Mouse (Mus musculus) left cerebral cortex, postnatal 36 days (tissue): ENCODE measurements around the gene Mak. TPM values are rescaled to one million over a fixed set of nuclear protein-coding genes. Genes with fewer than 3 reads are reported as not detected.

ENCODE experiments used
- DNase-seq, 2 experiments: peaks; one replicate each; pipeline ENCODE4 v3.0.0; 2021 to 2022; ENCODE audit warnings: low spot score in 2 of 2, mixed read lengths in 1 of 2
- intact Hi-C: fragments of 180-260 bp; cut with DNase I; formaldehyde crosslinking; loops from one replicate; pipeline ENCODE4 v1.15.1; 2025
- total RNA-seq, 2 experiments: library from RNA; stranded (reverse); gene quantifications; 2 replicates each; pipeline ENCODE4 v1.2.3; 2021

Gene Mak
- total RNA-seq, 2 experiments from 2014 or later, result 2.4 to 3.1 TPM

DNA sequence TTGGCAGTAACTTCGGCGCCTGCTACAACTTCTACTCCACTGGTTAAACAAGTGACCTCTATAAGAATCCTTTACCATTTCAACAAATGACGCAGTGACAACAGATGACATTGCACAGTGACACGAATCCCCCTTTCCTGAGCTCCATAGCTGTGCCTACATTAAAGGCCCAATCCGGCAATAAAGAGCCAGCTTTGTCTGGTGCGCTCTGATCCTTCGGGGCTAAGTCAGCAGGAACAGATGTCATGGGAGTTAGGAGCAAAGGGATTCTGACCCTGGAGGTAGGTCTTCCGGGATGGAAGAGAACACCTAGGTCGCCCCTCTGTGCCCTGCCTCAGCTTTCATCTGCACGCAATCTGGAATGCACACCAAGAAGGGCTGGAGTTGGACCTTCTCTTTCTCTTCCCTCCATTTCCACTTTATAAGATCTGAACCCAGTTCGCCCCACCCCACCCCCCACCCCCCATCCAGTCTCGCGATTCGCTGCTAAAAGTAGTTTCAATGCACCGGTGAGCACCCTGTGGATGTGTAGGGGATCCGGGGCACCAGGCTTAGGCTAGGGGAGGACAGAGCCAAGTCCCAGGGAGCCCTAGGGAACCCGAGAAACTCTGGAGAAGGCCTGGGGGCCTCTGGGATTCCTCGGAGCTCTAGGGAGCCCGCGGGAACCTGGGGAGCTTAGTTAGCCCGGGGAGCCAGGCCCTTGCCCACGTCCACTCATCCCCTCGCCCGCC is 651 bp downstream of the Mak start:
- DNase-seq, result no peak
- intact Hi-C loops, result no loop called here

DNA sequence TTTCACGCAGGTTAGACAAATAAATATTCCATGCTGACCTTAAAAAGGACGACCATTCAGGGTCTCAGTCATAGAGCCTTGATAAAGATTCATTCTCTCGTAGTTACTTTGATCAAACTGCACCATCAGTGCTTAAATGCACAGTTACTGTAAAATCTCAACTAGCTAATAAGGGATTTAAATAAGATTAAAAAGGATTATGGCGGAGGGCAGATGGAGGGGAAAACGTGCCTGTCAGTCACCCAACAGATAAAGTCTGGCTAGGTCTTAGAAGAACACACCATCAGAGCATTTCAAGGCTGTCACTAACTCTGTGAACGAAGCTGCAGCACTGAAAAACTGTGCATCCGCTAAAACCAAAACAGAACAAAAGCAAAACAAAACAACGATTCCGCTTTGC is 1.6 kb downstream of the Mak start:
- DNase-seq, result no peak
- intact Hi-C loops, result no loop called here

DNA sequence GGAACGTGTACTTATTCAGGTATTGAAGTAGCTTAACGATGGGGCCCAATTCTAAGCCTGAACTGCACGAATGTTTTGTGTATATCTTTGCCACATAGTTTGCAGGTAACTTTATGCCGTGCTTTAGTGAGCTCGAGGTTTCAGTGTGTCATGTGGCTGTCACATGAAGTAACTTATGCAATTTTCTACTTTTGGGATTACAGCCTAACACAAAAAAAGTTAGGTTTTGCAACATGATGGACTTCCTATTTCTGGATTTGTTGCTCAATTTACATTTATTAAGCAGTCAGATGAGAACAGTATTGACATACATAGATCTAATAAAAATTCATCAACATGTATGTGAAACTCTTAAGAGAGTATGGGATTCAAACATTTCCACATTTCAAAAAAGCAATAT is 5.7 kb downstream of the Mak start:
- intact Hi-C loops, result no loop called here
- DNase-seq, result no peak

DNA sequence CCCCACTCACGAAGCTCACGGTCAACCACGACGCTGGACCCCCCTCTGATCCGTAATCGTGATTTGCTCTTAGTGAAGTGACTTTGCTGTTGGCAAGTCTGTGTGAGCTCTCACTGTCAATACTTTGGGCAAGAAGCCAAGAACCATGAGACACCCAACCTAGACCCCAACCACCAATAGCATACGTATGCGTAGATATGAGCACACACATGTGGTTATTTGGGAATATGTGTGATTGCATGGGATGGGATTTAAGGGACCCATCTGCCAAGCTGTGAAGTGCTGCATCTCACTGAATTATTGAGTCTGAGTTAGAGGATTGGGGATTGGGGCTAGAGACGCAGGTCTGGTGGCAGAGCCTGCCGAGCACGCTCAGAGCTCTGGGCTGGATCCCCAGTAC is 7.9 kb downstream of the Mak start:
- intact Hi-C loops, result no loop called here
- DNase-seq, result no peak

DNA sequence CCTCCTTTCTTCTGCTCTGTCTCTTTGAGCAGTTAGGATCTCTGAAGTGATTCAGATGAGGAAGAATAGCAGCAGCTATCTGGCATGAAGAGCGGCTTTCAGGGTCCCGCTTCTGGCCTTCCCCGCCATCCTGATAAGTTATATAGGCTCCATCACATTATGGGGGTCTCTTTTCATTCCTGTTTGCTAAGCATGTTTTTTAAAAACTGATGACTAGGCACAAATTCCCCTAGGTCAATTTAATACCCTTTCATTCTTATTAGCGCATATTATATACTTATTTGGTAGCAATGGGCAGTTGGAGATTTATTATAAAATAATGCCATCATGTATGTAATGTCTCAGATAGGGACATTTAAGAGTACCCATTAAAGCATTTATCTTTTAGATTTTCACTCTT is 11.9 kb downstream of the Mak start:
- intact Hi-C loops, result no loop called here

DNA sequence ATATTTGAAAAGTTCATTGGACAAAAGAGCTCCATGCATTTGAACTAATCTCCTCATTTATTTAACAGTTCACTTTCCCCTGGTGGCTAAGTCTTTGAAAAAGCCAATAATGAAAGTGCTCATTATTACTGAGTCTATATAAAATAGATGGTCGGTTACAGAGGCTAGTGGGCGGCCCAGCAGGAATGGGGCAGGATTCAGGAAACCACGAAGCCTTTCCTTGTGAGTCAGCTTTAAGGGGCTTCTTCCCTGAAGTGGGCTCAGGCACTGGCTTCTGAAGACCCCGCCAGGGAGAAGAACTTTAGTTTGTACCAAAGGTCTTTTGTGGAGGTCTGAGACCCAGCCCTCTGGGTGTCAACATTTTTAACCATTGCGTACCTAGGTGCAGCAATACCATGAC is 27.5 kb downstream of the Mak start:
- intact Hi-C loops, result no loop called here
- no peak for DNase-seq

More for the DNA sequence above, 11.9 kb downstream of the Mak start:
- DNase-seq, result no peak

DNA sequence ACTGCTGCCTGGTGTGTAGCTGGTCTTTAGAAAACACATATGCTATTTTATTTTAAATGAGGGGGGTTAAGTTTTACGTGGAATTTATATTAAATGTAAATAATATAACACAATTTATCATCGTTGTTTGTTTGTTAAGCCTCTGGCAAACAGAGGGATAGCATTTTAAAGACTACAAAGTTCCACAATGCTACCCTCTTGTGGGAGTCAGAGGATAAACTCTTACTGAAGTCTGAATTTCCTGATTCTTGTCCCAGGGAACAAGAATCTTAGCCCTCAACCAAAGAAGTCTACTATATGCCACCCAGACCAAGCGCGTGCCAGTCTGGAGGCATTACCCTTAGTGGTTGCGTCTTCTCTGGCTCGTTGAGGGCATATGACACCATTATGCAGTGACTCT is 32.2 kb downstream of the Mak start:
- DNase-seq, result no peak
- intact Hi-C loops, result no loop called here

DNA sequence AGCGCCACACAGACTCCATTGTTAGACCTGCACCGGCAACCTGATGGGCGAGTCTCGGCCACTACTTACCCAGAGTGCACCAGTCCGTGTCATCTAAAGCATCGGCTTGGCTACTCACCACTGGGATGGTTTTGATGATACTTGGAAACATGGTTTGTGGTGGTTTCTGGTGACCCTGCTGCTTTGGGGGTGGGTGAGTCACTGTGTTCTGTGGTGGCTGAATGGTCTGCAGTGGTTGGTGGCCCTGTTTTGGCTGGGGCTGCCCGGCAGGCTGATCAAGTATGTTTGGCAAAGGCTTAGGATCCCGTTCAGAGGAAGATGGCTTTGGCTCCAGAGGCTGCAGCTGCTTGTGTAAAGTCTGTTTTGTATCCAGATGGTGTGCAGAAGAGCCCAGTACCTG is 33.6 kb downstream of the Mak start:
- DNase-seq, result no peak
- intact Hi-C loops, result no loop called here

DNA sequence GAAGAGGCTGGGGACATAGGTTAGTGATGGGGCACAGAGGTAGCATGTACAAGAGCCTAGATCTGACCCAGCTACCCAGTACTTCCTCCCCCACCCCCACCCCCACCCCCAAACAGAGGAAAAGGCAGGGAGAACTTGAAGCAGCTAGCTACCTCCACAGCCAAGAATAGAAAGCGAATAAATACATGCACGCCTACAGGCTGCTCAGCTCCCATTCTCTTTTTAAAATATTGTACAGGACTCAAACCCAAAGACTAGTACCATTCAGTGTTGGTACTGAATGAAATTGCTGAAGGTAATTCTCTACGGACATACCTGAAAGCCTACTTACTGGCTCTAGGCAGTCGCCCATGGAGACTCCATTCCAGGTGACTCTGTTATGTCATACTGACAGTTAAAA is 37.0 kb downstream of the Mak start:
- intact Hi-C loops, result no loop called here
- DNase-seq, result no peak

DNA sequence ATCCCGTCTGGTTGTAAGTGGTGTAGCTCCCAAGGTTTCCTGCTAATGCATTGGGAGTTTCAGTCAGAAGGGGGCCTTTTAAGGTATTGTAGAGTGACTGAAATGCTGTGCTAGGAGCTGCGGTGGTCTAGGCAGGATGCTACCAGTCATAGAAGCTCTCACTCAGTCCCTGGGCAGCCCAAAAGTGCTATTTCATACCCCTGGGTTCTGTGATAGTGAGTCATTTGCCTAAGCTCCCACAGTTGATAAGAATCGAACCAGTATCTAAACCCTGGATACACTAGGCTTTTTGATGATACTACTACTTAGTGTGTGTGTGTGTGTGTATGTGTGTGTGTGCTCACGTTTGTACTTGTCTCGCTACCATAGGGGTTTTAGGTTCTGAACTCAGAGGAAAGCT is 49.4 kb downstream of the Mak start:
- no peak for DNase-seq
- intact Hi-C loops, result no loop called here

DNA sequence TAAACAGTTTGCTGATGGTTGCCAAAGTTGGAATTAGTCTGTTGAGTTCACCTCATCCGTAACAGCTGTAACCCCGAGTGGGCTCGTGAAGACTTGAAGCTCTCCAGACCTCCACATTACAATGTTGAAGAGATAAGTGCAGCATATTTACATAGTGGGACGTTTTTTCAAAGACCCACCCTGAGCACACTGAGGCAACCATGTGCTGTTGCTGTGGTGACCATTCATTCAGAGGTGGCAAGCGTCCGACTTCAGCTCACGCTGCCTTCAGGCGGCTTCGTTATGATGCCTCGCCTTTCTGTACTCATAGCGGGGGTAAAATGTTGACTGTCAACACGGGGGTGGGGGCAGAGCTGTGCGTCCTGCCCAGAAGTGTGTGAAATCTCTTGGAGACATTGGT is 57.4 kb downstream of the Mak start:
- intact Hi-C loops, result no loop called here
- no peak for DNase-seq

DNA sequence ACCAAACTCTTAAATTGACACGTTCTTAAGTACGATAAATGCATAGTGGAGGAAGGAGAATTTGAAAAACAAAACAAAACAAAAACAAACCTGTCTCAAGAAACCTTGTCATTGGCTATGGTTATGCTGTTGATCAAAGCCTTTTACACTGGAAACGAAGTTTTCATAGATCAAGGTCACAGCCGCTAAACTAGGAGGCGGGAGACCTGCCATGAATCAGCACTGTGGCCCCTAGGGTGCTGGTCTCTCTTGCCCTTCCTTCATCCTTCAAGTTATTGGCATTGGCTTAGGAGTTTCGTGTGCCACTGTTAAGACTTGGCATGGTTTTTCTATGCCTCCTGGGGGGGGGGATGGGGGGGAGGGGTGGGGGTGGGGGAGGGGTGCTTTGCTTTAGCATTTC is 57.9 kb downstream of the Mak start:
- intact Hi-C loops, result no loop called here

DNA sequence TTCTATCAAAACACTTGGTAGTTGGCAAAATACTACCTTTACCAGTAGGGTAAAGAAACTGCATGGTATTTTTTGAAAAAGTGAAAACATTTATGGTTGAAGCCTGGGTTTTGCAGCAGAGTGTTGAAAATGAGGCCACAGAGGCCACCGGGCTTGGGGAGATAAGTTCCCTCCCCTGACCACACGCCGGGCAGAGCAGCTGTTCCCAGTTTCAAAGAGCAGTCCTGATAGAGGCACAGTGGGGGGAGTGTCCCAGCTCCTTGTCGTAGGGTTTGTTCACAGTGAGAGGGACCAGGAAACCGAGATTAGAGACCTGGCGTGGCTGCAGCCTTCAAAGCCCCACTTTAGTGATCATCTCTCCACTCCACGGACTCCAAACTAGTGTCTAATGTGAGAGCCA is 59.0 kb downstream of the Mak start:
- intact Hi-C loops, result no loop called here
- DNase-seq, result no peak

More for the DNA sequence above, 57.9 kb downstream of the Mak start:
- no peak for DNase-seq

DNA sequence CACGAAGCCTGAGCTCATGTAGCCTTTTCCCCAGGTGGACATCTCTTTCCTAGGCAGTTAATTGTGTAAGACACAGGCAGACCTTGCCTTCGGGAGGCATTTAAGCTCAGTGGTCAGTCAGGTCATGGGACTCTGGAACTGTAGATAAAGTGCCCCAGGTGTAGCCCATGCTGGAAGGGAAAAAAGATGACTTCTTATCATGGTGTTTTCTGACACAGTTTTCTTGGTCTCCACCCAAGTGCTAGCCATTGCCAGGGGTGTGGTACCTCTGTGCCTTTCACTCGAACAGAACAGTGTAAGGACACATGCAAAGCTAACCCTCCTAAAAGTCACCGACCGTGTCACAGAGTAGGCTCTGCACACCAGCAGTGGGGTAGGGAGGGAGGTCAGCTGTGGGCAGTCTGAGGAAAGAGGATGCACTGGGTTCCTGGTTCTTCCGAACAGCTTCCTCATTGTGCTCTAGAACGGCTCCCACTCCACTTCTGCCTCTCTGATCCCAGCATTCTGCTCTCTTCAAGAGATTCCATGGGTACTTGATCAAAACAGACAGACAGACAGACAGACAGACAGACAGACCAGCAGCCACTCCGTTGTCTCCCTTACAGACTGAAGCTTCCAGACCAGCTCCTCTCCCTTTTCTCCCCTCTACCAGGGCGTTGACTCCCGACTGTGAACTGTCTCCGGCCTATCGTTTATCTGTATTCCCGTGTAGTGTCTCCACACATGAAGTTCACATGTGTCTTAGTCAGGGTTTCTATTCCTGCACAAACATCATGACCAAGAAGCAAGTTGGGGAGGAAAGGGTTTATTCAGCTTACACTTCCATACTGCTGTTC is 60.5 kb downstream of the Mak start:
- no peak for DNase-seq
- intact Hi-C loops, result no loop called here

DNA sequence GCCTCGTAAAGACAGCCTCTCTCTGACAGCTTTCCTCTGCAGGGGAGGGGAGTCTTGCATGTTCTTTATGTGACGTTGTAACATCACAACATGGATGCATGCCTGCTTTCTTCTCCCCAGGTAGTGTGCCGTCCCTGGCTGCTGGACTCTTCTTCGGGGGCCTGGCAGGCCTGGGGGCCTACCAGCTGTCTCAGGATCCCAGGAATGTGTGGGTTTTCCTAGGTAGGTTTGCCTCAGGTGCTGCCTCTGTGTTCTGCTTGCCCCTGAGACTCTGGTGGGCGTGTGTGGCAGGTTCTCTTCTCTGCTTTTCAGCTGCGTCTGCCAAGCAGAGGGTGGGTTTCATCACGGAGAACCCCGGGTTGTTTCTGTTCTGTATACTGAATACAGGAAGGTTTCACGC is 61.3 kb downstream of the Mak start:
- intact Hi-C loops, result no loop called here
- DNase-seq, result no peak

DNA sequence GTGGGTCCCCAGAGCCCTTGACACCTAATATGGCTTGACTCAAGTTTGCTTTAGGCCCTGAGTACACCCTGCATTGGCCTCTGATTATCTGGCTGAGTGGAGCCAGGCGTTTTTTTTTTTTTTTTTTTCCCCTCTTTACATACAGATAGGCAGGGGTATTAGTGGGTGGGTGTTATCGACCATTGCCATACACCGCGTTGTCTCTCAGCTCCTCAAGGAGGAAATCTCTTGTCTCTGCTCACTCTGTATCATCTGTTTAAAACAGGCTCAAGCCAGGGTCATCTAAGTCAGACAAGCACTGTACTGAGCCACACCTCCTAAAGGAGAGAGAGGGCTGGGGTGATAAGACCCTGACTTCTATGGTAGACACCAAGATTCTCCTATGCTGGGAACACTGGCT is 61.7 kb downstream of the Mak start:
- intact Hi-C loops, result no loop called here
- DNase-seq, result no peak

DNA sequence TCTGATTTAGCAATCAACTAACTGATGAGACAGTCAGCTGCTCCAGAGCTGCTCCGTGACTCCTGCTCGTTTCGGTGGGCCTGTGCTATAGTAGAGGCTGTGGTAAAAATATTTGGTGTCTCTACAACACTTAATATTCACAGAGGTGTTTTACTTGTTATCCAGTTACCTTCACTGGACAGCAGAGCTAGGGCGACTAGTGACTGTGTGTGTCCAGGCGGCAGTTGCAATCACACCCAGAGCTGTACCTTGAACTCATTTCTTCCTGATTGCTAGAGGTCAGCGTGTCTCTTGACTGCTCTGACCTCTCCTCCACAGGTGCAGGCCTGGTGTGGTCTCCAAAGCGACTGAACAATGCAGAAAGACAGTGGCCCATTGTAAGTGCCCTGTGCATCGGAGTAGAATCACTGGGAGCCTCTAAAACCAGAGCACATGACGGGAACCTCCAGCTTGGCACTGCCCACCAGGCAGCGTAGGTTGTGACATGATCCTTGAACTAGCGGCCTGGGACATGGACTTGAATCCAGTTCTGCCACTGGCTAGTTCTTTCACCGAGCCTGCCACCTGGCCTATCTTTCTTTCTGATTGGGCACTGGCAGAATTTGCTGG is 62.6 kb downstream of the Mak start:
- DNase-seq, result peak in 1 of 2 experiments; percentile 7
- intact Hi-C loops, result no loop called here

DNA sequence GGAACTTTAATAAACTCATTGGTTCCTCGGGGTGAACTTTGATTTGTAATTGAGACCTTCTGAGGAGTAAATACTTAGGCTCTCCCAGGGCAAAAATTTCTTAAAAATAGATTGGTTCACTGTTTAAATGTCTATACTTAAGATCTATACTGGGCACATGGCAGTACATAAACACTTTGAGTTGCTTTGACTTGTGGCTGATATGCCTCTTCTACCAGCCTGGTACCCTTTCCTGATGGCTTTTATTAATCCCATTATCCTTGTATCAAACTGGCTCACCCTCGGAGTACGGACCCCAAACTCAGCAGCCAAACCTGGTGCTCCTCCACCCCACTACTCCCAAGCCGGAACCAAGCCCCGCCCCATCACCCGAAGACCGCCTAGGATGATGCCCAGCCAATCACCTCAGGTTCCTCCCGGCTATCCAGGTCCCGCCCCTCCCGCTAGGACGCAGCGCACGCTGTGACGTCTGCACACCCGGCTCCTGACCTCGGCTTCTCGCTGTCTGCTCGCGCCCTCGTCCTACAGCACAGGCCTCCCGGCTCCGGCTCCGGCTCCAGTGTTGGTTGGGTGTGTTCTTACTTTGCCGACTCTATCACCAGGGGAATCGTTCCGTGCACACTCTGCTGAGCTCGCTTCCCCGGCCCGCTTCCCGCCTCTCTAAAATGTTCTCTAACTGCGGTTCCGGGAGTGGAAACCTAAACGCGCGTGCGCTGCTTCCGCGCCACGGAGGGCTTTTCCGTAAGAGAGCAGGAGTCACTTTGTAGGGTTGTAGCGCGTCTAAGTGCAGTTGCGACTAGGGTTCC is 63.5 kb downstream of the Mak start, which contains the start of gene Tmem14c:
Gene Tmem14c (plus strand): TSS at position 464 of the 806 bp plus-strand sequence.
- DNase-seq, result peak; percentile 92 to 94
- intact Hi-C loops, result no loop called here

DNA sequence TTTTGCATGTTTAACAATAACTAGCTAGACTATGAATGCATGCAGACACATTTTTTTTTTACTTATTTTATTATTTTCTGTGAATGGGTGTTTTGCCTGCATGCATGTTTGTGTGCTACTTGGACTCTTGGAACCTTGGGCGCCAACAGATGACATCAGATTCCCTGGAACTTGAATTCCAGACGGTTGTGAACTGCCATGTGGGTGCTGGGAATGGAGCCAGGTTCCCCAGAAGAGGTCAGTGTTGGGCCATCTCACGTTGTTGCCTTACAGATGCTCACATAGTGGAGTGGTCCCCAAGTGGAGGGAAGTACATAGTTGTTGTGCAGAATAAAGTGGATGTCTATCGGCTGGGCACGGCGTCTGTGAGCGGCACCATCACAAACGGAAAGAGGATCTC is 70.6 kb downstream of the Mak start:
- no peak for DNase-seq
- intact Hi-C loops, result no loop called here

DNA sequence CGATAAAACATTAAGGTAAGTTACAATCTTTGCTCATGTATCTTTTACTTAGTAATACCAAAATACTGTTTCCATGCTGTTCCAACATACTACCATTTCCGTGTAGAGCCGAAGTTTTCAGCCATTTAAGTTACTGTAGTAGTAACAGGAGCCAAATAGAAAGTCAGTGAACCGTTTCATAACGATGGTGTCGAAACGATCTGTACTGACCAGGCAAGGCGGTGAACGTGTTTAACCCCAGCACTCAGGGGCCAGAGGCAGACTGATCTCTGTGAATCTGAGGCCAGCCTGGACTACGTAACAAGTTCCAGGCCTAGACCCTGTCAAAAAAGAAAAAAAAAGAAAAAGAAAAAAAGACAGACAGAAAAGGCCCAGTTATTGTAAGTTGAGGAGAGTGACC is 71.2 kb downstream of the Mak start:
- intact Hi-C loops, result no loop called here
- no peak for DNase-seq
